Mouse (Mus musculus): ENCODE results near the gene Cyp4f37. TPM values are rescaled to one million over a fixed set of nuclear protein-coding genes. Genes with fewer than 3 reads are reported as not detected.

Gene Cyp4f37
- polyA plus RNA-seq, 1 experiment from 2014 or later: not detected

- no peak overlapping the region for H3K4me2 ChIP-seq (ENCODE audit: low read length)
- WGBS: 44% methylated on average over 1 of the region's 1 CpGs
- H3K4me3 ChIP-seq (ENCODE audit: low read depth, low read length): no peak overlapping the region
- no peak overlapping the region for H3K9ac ChIP-seq (ENCODE audit: low read length)
- ATAC-seq (replicated peaks; ENCODE audit: low FRiP score, low TSS enrichment, low read depth) (peak; percentile 78; the same call in 1 of the 2 replicates), DNase-seq (ENCODE audit: low spot score) (peak; percentile 55)
- no peaks in the 10 kb centered on the region for H3K4me1 ChIP-seq (replicated peaks; ENCODE audit: control insufficient read depth, insufficient read depth, low read length)
- H3K27me3 ChIP-seq (replicated peaks; ENCODE audit: control insufficient read depth, insufficient read depth, low read length): no peaks in the 10 kb centered on the region
- no peaks in the 10 kb centered on the region for H3K36me3 ChIP-seq (ENCODE audit: control insufficient read depth, insufficient read depth, low read length)
- H3K27ac ChIP-seq (ENCODE audit: low read depth): no peak overlapping the region
- H3K9me3 ChIP-seq (ENCODE audit: control insufficient read depth, low read length): no peaks in the 10 kb centered on the region
These were observed 37.1 kb downstream of the Cyp4f37 start for GRCm38 (mm10) chr17:32658246-32658645.

GRCm38 (mm10) chr17:32658712-32659111, 37.6 kb downstream of the Cyp4f37 start, which contains the start of gene Cyp4f40:
Gene Cyp4f40 (plus strand): TSS chr17:32658900.
- H3K4me1 ChIP-seq (replicated peaks; ENCODE audit: control insufficient read depth, insufficient read depth, low read length): no peaks in the 10 kb centered on the region
- H3K36me3 ChIP-seq (ENCODE audit: control insufficient read depth, insufficient read depth, low read length): no peaks in the 10 kb centered on the region
- no peaks in the 10 kb centered on the region for H3K27me3 ChIP-seq (replicated peaks; ENCODE audit: control insufficient read depth, insufficient read depth, low read length)
- H3K4me2 ChIP-seq (ENCODE audit: low read length): no peak within 1 kb of the TSS; the same call in 1 of the 2 replicates
- H3K9ac ChIP-seq (ENCODE audit: low read length): no peak within 1 kb of the TSS
- 60% methylated on average over 2 of the region's 2 CpGs for WGBS
- no peak within 1 kb of the TSS; the same call in 1 of the 2 replicates for H3K27ac ChIP-seq (ENCODE audit: low read depth)
- H3K4me3 ChIP-seq (ENCODE audit: low read depth, low read length): no peak within 1 kb of the TSS
- no peaks in the 10 kb centered on the region for H3K9me3 ChIP-seq (ENCODE audit: control insufficient read depth, low read length)
- no peak for DNase-seq (ENCODE audit: low spot score)
- peak; percentile 85 for ATAC-seq (replicated peaks; ENCODE audit: low FRiP score, low TSS enrichment, low read depth)

- Histone ChIP-seq H3K4me3 (ENCODE audit: low read depth, low read length) (no peak overlapping the region), H3K4me2 (ENCODE audit: low read length) (no peak overlapping the region), H3K36me3 (ENCODE audit: control insufficient read depth, insufficient read depth, low read length) (no peaks in the 10 kb centered on the region), H3K27me3 (replicated peaks; ENCODE audit: control insufficient read depth, insufficient read depth, low read length) (0 out of 2 replicates have a peak, but pooled peaks cover 4% of the 10 kb centered on the region), H3K9me3 (ENCODE audit: control insufficient read depth, low read length) (no peaks in the 10 kb centered on the region), H3K4me1 (replicated peaks; ENCODE audit: control insufficient read depth, insufficient read depth, low read length) (no peaks in the 10 kb centered on the region), H3K27ac (ENCODE audit: low read depth) (no peak overlapping the region), H3K9ac (ENCODE audit: low read length) (no peak overlapping the region)
- WGBS: 64% methylated on average over 7 of the region's 7 CpGs
- DNase-seq (ENCODE audit: low spot score) (no peak), ATAC-seq (replicated peaks; ENCODE audit: low FRiP score, low TSS enrichment, low read depth) (no peak)
These were observed 52.9 kb downstream of the Cyp4f37 start for GRCm38 (mm10) chr17:32673976-32674375.

- Histone ChIP-seq H3K4me2 (ENCODE audit: low read length) (peak overlapping the region; percentile 31), H3K9ac (ENCODE audit: low read length) (no peak overlapping the region), H3K27ac (ENCODE audit: low read depth) (no peak overlapping the region), H3K4me1 (replicated peaks; ENCODE audit: control insufficient read depth, insufficient read depth, low read length) (no peaks in the 10 kb centered on the region), H3K27me3 (replicated peaks; ENCODE audit: control insufficient read depth, insufficient read depth, low read length) (0 out of 2 replicates have a peak, but pooled peaks cover 4% of the 10 kb centered on the region), H3K9me3 (ENCODE audit: control insufficient read depth, low read length) (no peaks in the 10 kb centered on the region), H3K36me3 (ENCODE audit: control insufficient read depth, insufficient read depth, low read length) (no peaks in the 10 kb centered on the region), H3K4me3 (ENCODE audit: low read depth, low read length) (no peak overlapping the region)
- no peak for DNase-seq (ENCODE audit: low spot score)
- ATAC-seq (replicated peaks; ENCODE audit: low FRiP score, low TSS enrichment, low read depth): no peak
- WGBS: 41% methylated on average over 21 of the region's 21 CpGs
These were observed 55.0 kb downstream of the Cyp4f37 start for GRCm38 (mm10) chr17:32676040-32676635.

GRCm38 (mm10) chr17:32680404-32680803, 59.3 kb downstream of the Cyp4f37 start:
- no peaks in the 10 kb centered on the region for H3K36me3 ChIP-seq (ENCODE audit: control insufficient read depth, insufficient read depth, low read length)
- H3K4me1 ChIP-seq (replicated peaks; ENCODE audit: control insufficient read depth, insufficient read depth, low read length): no peaks in the 10 kb centered on the region
- no peaks in the 10 kb centered on the region for H3K9me3 ChIP-seq (ENCODE audit: control insufficient read depth, low read length)
- ATAC-seq (replicated peaks; ENCODE audit: low FRiP score, low TSS enrichment, low read depth) (no peak), DNase-seq (ENCODE audit: low spot score) (peak; percentile 64)
- 16% methylated on average over 2 of the region's 2 CpGs for WGBS
- no peak overlapping the region for H3K4me2 ChIP-seq (ENCODE audit: low read length)
- no peak overlapping the region for H3K27ac ChIP-seq (ENCODE audit: low read depth)
- 0 out of 2 replicates have a peak, but pooled peaks cover 4% of the 10 kb centered on the region for H3K27me3 ChIP-seq (replicated peaks; ENCODE audit: control insufficient read depth, insufficient read depth, low read length)
- no peak overlapping the region for H3K9ac ChIP-seq (ENCODE audit: low read length)
- H3K4me3 ChIP-seq (ENCODE audit: low read depth, low read length): no peak overlapping the region

GRCm38 (mm10) chr17:32685048-32685750, 64.1 kb downstream of the Cyp4f37 start, which contains the start of gene Cyp4f15:
Gene Cyp4f15 (plus strand): TSS chr17:32685627.
- H3K36me3 ChIP-seq (ENCODE audit: control insufficient read depth, insufficient read depth, low read length): no peaks in the 10 kb centered on the region
- no peak for DNase-seq (ENCODE audit: low spot score)
- H3K4me3 ChIP-seq (ENCODE audit: low read depth, low read length): no peak within 1 kb of the TSS
- H3K9me3 ChIP-seq (ENCODE audit: control insufficient read depth, low read length): no peaks in the 10 kb centered on the region
- no peak within 1 kb of the TSS for H3K27ac ChIP-seq (ENCODE audit: low read depth)
- 26% methylated on average over 7 of the region's 7 CpGs for WGBS
- H3K4me2 ChIP-seq (ENCODE audit: low read length): no peak within 1 kb of the TSS
- no peak for ATAC-seq (replicated peaks; ENCODE audit: low FRiP score, low TSS enrichment, low read depth)
- H3K4me1 ChIP-seq (replicated peaks; ENCODE audit: control insufficient read depth, insufficient read depth, low read length): no peaks in the 10 kb centered on the region
- H3K27me3 ChIP-seq (replicated peaks; ENCODE audit: control insufficient read depth, insufficient read depth, low read length): no peaks in the 10 kb centered on the region
- no peak within 1 kb of the TSS for H3K9ac ChIP-seq (ENCODE audit: low read length)

Other genes with a start within 250 kb of the Cyp4f37 start
- 30.8 and 32.3 TPM in 2 replicates for gene Wiz, start 231.9 kb upstream of the Cyp4f37 start, polyA plus RNA-seq (2014; fragmentation: Nextera tagmentation; extraction: Ambion mirVana)
- gene Rasal3, start 217.7 kb upstream of the Cyp4f37 start, polyA plus RNA-seq (2014; fragmentation: Nextera tagmentation; extraction: Ambion mirVana): 2.1 and 2.2 TPM in 2 replicates
- gene Pglyrp2, start 197.1 kb upstream of the Cyp4f37 start, polyA plus RNA-seq (2014; fragmentation: Nextera tagmentation; extraction: Ambion mirVana): 0.11 and 0.30 TPM in 2 replicates
- 0.62 and 0.63 TPM in 2 replicates for gene Cyp4f39, start 168.6 kb upstream of the Cyp4f37 start, polyA plus RNA-seq (2014; fragmentation: Nextera tagmentation; extraction: Ambion mirVana)
- gene Cyp4f17, start 115.3 kb upstream of the Cyp4f37 start, polyA plus RNA-seq (2014; fragmentation: Nextera tagmentation; extraction: Ambion mirVana): 6.9 and 7.7 TPM in 2 replicates
- gene Cyp4f16, start 84.8 kb upstream of the Cyp4f37 start, polyA plus RNA-seq (2014; fragmentation: Nextera tagmentation; extraction: Ambion mirVana): 16.0 and 18.6 TPM in 2 replicates
- 3.3 and 4.7 TPM in 2 replicates for gene Cyp4f40, start 37.6 kb downstream of the Cyp4f37 start, polyA plus RNA-seq (2014; fragmentation: Nextera tagmentation; extraction: Ambion mirVana)
- 0.19 TPM in 1 of 2 replicates, not detected in the other for gene Cyp4f15, start 64.3 kb downstream of the Cyp4f37 start, polyA plus RNA-seq (2014; fragmentation: Nextera tagmentation; extraction: Ambion mirVana)
- 45.7 and 55.4 TPM in 2 replicates for gene Zfp871, start 167.0 kb downstream of the Cyp4f37 start, polyA plus RNA-seq (2014; fragmentation: Nextera tagmentation; extraction: Ambion mirVana)
- gene Zfp811, start 188.6 kb downstream of the Cyp4f37 start, polyA plus RNA-seq (2014; fragmentation: Nextera tagmentation; extraction: Ambion mirVana): 5.3 and 6.1 TPM in 2 replicates
- 14.2 and 16.9 TPM in 2 replicates for gene Zfp799, start 209.0 kb downstream of the Cyp4f37 start, polyA plus RNA-seq (2014; fragmentation: Nextera tagmentation; extraction: Ambion mirVana)